Mouse (Mus musculus): ENCODE results near the gene Slc34a3. TPM values are rescaled to one million over a fixed set of nuclear protein-coding genes. Genes with fewer than 3 reads are reported as not detected.

Gene Slc34a3
- polyA plus RNA-seq, 1 experiment from 2014 or later, result not detected

GRCm38 (mm10) chr2:25241438-25241775 is 7.2 kb upstream of the Slc34a3 start:
- Histone ChIP-seq H3K27me3 (ENCODE audit: insufficient read depth, poor library complexity, severe bottlenecking) (peaks cover 49% of the 10 kb centered on the region), H3K4me1 (peaks cover 34% of the 10 kb centered on the region), H3K4me3 (peak overlapping the region; percentile 70), H3K36me3 (peaks cover 16% of the 10 kb centered on the region; the same call in 1 of the 2 replicates), H3K9me3 (no peaks in the 10 kb centered on the region), H3K27ac (no peak overlapping the region)
- no peak for DNase-seq (ENCODE audit: low spot score)
- 23% methylated on average over 6 of the region's 6 CpGs for WGBS

- DNase-seq (ENCODE audit: low spot score), result peak; percentile 90
- H3K27me3 ChIP-seq (ENCODE audit: insufficient read depth, poor library complexity, severe bottlenecking), result peaks cover 55% of the 10 kb centered on the region
- H3K4me3 ChIP-seq, result peak overlapping the region; percentile 70
- peaks cover 11% of the 10 kb centered on the region; the same call in 1 of the 2 replicates for H3K36me3 ChIP-seq
- H3K9me3 ChIP-seq, result no peaks in the 10 kb centered on the region
- peaks cover 36% of the 10 kb centered on the region for H3K4me1 ChIP-seq
- peak overlapping the region; percentile 78 for H3K27ac ChIP-seq
- WGBS, result 2% methylated on average over 29 of the region's 29 CpGs
Measured at GRCm38 (mm10) chr2:25240723-25241437, 6.7 kb upstream of the Slc34a3 start.

- WGBS, result 48% methylated on average over 8 of the region's 8 CpGs
- H3K27ac ChIP-seq, result peak overlapping the region; percentile 78
Measured at GRCm38 (mm10) chr2:25240310-25240709, 6.1 kb upstream of the Slc34a3 start.

GRCm38 (mm10) chr2:25239766-25240165 is 5.6 kb upstream of the Slc34a3 start:
- peaks cover 36% of the 10 kb centered on the region for H3K4me1 ChIP-seq
- H3K4me3 ChIP-seq, result no peak overlapping the region
- no peaks in the 10 kb centered on the region for H3K9me3 ChIP-seq
- 75% methylated on average over 3 of the region's 3 CpGs for WGBS
- no peak overlapping the region for H3K27ac ChIP-seq
- peaks cover 64% of the 10 kb centered on the region for H3K27me3 ChIP-seq (ENCODE audit: insufficient read depth, poor library complexity, severe bottlenecking)
- DNase-seq (ENCODE audit: low spot score), result no peak
- H3K36me3 ChIP-seq, result peaks cover under 1% of the 10 kb centered on the region; the same call in 1 of the 2 replicates

More at GRCm38 (mm10) chr2:25240310-25240709, 6.1 kb upstream of the Slc34a3 start:
- peaks cover 36% of the 10 kb centered on the region for H3K4me1 ChIP-seq
- no peak for DNase-seq (ENCODE audit: low spot score)
- H3K36me3 ChIP-seq, result peaks cover 6% of the 10 kb centered on the region; the same call in 1 of the 2 replicates
- no peaks in the 10 kb centered on the region for H3K9me3 ChIP-seq
- H3K4me3 ChIP-seq, result peak overlapping the region; percentile 70
- H3K27me3 ChIP-seq (ENCODE audit: insufficient read depth, poor library complexity, severe bottlenecking), result peaks cover 60% of the 10 kb centered on the region

- H3K4me3 ChIP-seq, result no peak overlapping the region
- no peak for DNase-seq (ENCODE audit: low spot score)
- H3K27ac ChIP-seq, result no peak overlapping the region
- peaks cover 67% of the 10 kb centered on the region for H3K27me3 ChIP-seq (ENCODE audit: insufficient read depth, poor library complexity, severe bottlenecking)
- peaks cover 36% of the 10 kb centered on the region for H3K4me1 ChIP-seq
- H3K9me3 ChIP-seq, result no peaks in the 10 kb centered on the region
- no peaks in the 10 kb centered on the region for H3K36me3 ChIP-seq
Measured at GRCm38 (mm10) chr2:25238106-25238505, 3.9 kb upstream of the Slc34a3 start.

- WGBS, result 61% methylated on average over 4 of the region's 4 CpGs
- Histone ChIP-seq H3K27me3 (ENCODE audit: insufficient read depth, poor library complexity, severe bottlenecking) (peaks cover 67% of the 10 kb centered on the region), H3K9me3 (no peaks in the 10 kb centered on the region), H3K36me3 (no peaks in the 10 kb centered on the region), H3K4me3 (no peak overlapping the region), H3K4me1 (peaks cover 30% of the 10 kb centered on the region), H3K27ac (no peak overlapping the region)
- no peak for DNase-seq (ENCODE audit: low spot score)
Measured at GRCm38 (mm10) chr2:25237522-25237921, 3.4 kb upstream of the Slc34a3 start.

GRCm38 (mm10) chr2:25236614-25237013 is 2.5 kb upstream of the Slc34a3 start, which contains the start of gene Rnf224:
Gene Rnf224, minus strand, starts transcription at chr2:25236787.
- Histone ChIP-seq H3K27ac (no peak within 1 kb of the TSS), H3K4me3 (0 out of 2 replicates have a peak within 1 kb of the TSS, but pooled peaks have one; percentile 27), H3K4me1 (peaks cover 21% of the 10 kb centered on the region), H3K36me3 (no peaks in the 10 kb centered on the region), H3K9me3 (no peaks in the 10 kb centered on the region), H3K27me3 (ENCODE audit: insufficient read depth, poor library complexity, severe bottlenecking) (peaks cover 68% of the 10 kb centered on the region)
- 19% methylated on average over 8 of the region's 8 CpGs for WGBS
- DNase-seq (ENCODE audit: low spot score), result no peak

- Histone ChIP-seq H3K4me3 (no peak overlapping the region), H3K27ac (no peak overlapping the region), H3K9me3 (no peaks in the 10 kb centered on the region), H3K4me1 (peaks cover 6% of the 10 kb centered on the region), H3K27me3 (ENCODE audit: insufficient read depth, poor library complexity, severe bottlenecking) (peaks cover 78% of the 10 kb centered on the region), H3K36me3 (no peaks in the 10 kb centered on the region)
- WGBS, result 63% methylated on average over 5 of the region's 5 CpGs
- DNase-seq (ENCODE audit: low spot score), result no peak
Measured at GRCm38 (mm10) chr2:25234551-25235220, 522 bp upstream of the Slc34a3 start.

GRCm38 (mm10) chr2:25233421-25233820 is 743 bp downstream of the Slc34a3 start:
- no peaks in the 10 kb centered on the region for H3K9me3 ChIP-seq
- peaks cover 83% of the 10 kb centered on the region for H3K27me3 ChIP-seq (ENCODE audit: insufficient read depth, poor library complexity, severe bottlenecking)

GRCm38 (mm10) chr2:25231038-25231437 is 3.1 kb downstream of the Slc34a3 start:
- Histone ChIP-seq H3K27me3 (ENCODE audit: insufficient read depth, poor library complexity, severe bottlenecking) (peaks cover 67% of the 10 kb centered on the region), H3K4me1 (peaks cover 18% of the 10 kb centered on the region), H3K9me3 (no peaks in the 10 kb centered on the region), H3K27ac (no peak overlapping the region), H3K4me3 (no peak overlapping the region), H3K36me3 (no peaks in the 10 kb centered on the region)
- no peak for DNase-seq (ENCODE audit: low spot score)
- WGBS, result 57% methylated on average over 12 of the region's 12 CpGs

More at GRCm38 (mm10) chr2:25233421-25233820, 743 bp downstream of the Slc34a3 start:
- WGBS, result 71% methylated on average over 4 of the region's 4 CpGs
- Histone ChIP-seq H3K4me1 (peaks cover 14% of the 10 kb centered on the region), H3K27ac (no peak overlapping the region), H3K4me3 (no peak overlapping the region), H3K36me3 (no peaks in the 10 kb centered on the region)
- no peak for DNase-seq (ENCODE audit: low spot score)

GRCm38 (mm10) chr2:25230581-25230980 is 3.6 kb downstream of the Slc34a3 start:
- Histone ChIP-seq H3K27me3 (ENCODE audit: insufficient read depth, poor library complexity, severe bottlenecking) (peaks cover 63% of the 10 kb centered on the region), H3K36me3 (no peaks in the 10 kb centered on the region), H3K4me3 (no peak overlapping the region), H3K9me3 (no peaks in the 10 kb centered on the region), H3K4me1 (peaks cover 20% of the 10 kb centered on the region), H3K27ac (no peak overlapping the region)
- WGBS, result 80% methylated on average over 7 of the region's 7 CpGs
- DNase-seq (ENCODE audit: low spot score), result no peak

GRCm38 (mm10) chr2:25229582-25229981 is 4.6 kb downstream of the Slc34a3 start:
- DNase-seq (ENCODE audit: low spot score), result no peak
- Histone ChIP-seq H3K27ac (no peak overlapping the region), H3K27me3 (ENCODE audit: insufficient read depth, poor library complexity, severe bottlenecking) (peaks cover 54% of the 10 kb centered on the region), H3K4me1 (peaks cover 25% of the 10 kb centered on the region), H3K4me3 (no peak overlapping the region), H3K36me3 (no peaks in the 10 kb centered on the region), H3K9me3 (no peaks in the 10 kb centered on the region)
- 82% methylated on average over 5 of the region's 5 CpGs for WGBS

GRCm38 (mm10) chr2:25228995-25229530 is 5.1 kb downstream of the Slc34a3 start:
- 65% methylated on average over 6 of the region's 6 CpGs for WGBS
- peak overlapping the region; percentile 42 for H3K27ac ChIP-seq
- peaks cover 25% of the 10 kb centered on the region for H3K4me1 ChIP-seq
- peaks cover 49% of the 10 kb centered on the region for H3K27me3 ChIP-seq (ENCODE audit: insufficient read depth, poor library complexity, severe bottlenecking)
- H3K4me3 ChIP-seq, result no peak overlapping the region; the same call in 1 of the 2 replicates
- no peak for DNase-seq (ENCODE audit: low spot score)
- H3K9me3 ChIP-seq, result no peaks in the 10 kb centered on the region
- no peaks in the 10 kb centered on the region for H3K36me3 ChIP-seq

Measured in heart, embryonic 10.5 days (tissue).